Mouse (Mus musculus) C2C12 (cell line): Measurements from ENCODE around the gene Btn2a2. TPM values are rescaled to one million over a fixed set of nuclear protein-coding genes. Genes with fewer than 3 reads are reported as not detected.
A peak's percentile ranks its signal among the peaks of the same experiment; 100 is the strongest.

ENCODE experiments used
- H3K27me3 ChIP-seq: one replicate; pipeline ENCODE4 v1.6.1; 2011; ENCODE audit not compliant: control insufficient read depth, insufficient read depth, insufficient read length
- H3K36me3 ChIP-seq: one replicate; pipeline ENCODE4 v1.6.1; 2011; ENCODE audit not compliant: control insufficient read depth, insufficient read depth
- H3K4me3 ChIP-seq: one replicate; pipeline ENCODE4 v1.5.1; 2011; ENCODE audit warnings: mild to moderate bottlenecking, control low read depth; ENCODE audit not compliant: poor library complexity, insufficient read depth, severe bottlenecking
- H3K79me2 ChIP-seq: one replicate; pipeline ENCODE4 v1.6.1; 2011; ENCODE audit not compliant: control insufficient read depth, insufficient read depth
- H3K79me3 ChIP-seq: one replicate; pipeline ENCODE4 v1.6.1; 2011; ENCODE audit warnings: low read depth, control low read depth
- H3ac ChIP-seq: one replicate; pipeline ENCODE3; 2011; ENCODE audit warnings: low read depth; ENCODE audit not compliant: control insufficient read depth, insufficient read length
- CEBPB ChIP-seq: IDR thresholded peaks from one replicate; pipeline ENCODE4 v1.6.1; 2011; ENCODE audit warnings: low read depth, mild to moderate bottlenecking, control low read depth, moderate library complexity
- CTCF ChIP-seq: IDR thresholded peaks from one replicate; pipeline ENCODE4 v1.5.1; 2011; ENCODE audit not compliant: control insufficient read depth, insufficient read depth, insufficient read length
- FOSL1 ChIP-seq: IDR thresholded peaks from one replicate; pipeline ENCODE4 v1.8.0; 2011; ENCODE audit warnings: mild to moderate bottlenecking, low read length; ENCODE audit not compliant: poor library complexity, insufficient read depth, severe bottlenecking
- MAX ChIP-seq: IDR thresholded peaks from one replicate; pipeline ENCODE4 v1.6.1; 2011; ENCODE audit warnings: mild to moderate bottlenecking, control low read depth
- MYOD1 ChIP-seq: IDR thresholded peaks from one replicate; pipeline ENCODE4 v1.6.1; 2011; ENCODE audit warnings: low read depth; ENCODE audit not compliant: control insufficient read depth, insufficient read length
- MYOG ChIP-seq: IDR thresholded peaks from one replicate; pipeline ENCODE4 v1.6.1; 2011; ENCODE audit not compliant: control insufficient read depth, insufficient read length; ENCODE audit errors: extremely low read depth
- USF1 ChIP-seq: IDR thresholded peaks from one replicate; pipeline ENCODE4 v1.6.1; 2011; ENCODE audit warnings: low read depth, mild to moderate bottlenecking, control low read depth, moderate library complexity
- polyA plus RNA-seq: library from polyadenylated mRNA; unstranded; fragments of >200 nt; fragmentation: generic; extraction: Trizol; gene quantifications from one replicate; pipeline ENCODE4 v1.2.1, GENCODE M21; 2012; ENCODE audit warnings: missing spikeins

The Btn2a2 gene
- polyA plus RNA-seq, 1 experiment = 0.07 TPM

DNA sequence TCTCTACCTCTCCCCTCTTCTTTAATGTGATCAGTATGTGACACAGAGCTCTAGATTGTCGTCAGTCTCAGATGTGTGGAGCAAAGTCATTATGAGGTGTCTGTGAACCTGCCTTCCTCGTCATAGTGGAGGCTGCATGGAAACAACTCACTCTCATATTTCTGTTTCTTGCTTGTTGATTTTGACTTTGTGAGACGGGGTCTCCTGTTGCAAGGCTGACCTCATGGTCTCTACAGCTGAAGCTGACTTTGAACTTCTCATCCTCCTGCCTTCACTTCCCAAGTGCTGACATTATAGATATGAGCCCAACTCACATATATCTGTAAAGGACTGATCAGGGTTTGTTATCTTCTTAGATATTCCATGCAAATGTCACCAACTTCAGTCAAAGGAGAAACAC lies 39.9 kb downstream of the Btn2a2 start:
- Histone ChIP-seq H3K36me3 (no peaks in the 10 kb centered on the region), H3ac (no peak overlapping the region), H3K79me3 (no peaks in the 10 kb centered on the region), H3K27me3 (no peaks in the 10 kb centered on the region), H3K79me2 (no peaks in the 10 kb centered on the region), H3K4me3 (no peak overlapping the region)
- TF ChIP-seq FOSL1 (no peak), CTCF (no peak), MYOD1 (no peak), MAX (no peak), USF1 (no peak), MYOG (no peak), CEBPB (no peak)

DNA sequence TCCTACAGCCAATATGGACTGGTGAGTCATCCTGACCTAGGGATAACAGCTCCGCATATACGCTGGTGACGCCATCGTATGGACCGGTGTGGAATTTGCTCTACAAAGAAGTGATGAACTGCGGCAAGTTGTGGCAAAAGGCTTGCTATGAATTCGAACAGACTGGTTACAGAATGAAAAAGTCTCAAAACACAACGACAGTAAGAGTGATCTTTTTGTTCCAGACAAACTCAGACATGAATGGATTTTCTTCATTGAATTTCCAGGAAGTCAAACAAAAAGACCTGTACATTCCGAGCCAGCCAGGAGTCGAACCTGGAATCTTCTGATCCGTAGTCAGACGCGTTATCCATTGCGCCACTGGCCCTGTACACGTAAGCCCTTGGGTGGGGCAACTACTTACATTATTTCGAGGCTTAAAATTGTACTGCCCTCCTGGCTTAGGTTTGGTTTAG lies 42.1 kb downstream of the Btn2a2 start:
- Histone ChIP-seq H3K27me3 (no peaks in the 10 kb centered on the region), H3K79me3 (no peaks in the 10 kb centered on the region), H3ac (peak overlapping the region; percentile 16), H3K79me2 (no peaks in the 10 kb centered on the region), H3K4me3 (peak overlapping the region; percentile 57), H3K36me3 (no peaks in the 10 kb centered on the region)
- TF ChIP-seq USF1 (no peak), CTCF (no peak), FOSL1 (peak; percentile 21), MYOG (no peak), MYOD1 (no peak), CEBPB (peak; percentile 43)

DNA sequence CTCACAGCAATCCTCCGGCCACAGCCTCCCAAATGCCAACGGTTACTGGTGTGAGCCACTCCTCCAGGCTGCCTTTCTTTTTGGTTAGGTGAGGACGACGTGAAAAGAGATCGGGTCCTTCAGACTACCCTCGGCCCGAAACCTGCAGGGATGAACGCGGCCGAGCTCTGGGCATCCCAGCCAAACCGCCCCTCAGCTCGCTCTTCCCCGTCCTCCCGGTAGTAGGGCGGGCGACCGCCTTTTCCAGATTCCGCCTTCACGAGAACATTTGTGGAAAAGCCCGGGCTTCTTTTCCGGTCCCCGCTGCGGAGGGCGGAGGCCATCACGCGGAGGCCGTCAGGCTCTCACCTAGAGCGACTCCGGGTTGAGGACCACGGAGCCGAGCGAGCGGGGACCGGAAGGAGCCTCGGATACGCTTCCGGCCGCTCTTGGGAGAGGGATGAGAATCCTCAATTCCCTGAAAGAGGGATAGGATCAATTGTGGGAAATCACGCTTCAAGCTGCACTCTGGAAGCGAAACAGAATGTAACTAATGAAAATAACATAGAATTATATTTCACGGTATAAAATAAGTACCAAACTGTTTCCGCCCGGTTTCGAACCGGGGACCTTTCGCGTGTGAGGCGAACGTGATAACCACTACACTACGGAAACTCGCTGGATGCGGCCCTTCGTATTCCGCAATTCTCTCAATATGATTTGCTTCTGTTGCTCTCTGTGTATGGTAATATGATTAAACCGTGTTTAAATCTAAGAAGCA lies 42.9 kb downstream of the Btn2a2 start:
- TF ChIP-seq CEBPB (peak; percentile 15), MYOG (no peak)
- H3K27me3 ChIP-seq = no peaks in the 10 kb centered on the region
- H3K4me3 ChIP-seq = peak overlapping the region; percentile 57
- H3K79me3 ChIP-seq = no peaks in the 10 kb centered on the region
- H3K36me3 ChIP-seq = no peaks in the 10 kb centered on the region
- peak overlapping the region; percentile 88 for H3ac ChIP-seq
- no peaks in the 10 kb centered on the region for H3K79me2 ChIP-seq

DNA sequence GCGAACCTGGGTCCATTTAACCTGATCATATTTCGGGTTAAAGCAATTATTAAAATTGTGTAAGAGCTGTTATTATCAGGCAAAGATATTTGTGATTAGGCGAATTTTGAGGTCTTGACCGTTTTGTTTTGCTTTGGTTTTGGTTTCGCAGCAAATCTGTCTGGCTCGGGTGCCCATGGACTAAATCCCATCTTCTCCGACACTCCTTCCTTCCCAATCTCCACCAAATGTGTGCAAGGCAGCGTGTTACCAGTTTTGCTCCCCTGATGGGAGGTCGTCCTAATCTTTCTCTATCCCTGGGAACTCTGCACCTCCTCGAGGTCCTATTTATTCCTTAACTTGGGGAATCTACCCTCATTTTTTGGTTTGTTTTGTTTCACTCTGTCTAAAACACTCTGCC lies 43.5 kb downstream of the Btn2a2 start:
- Histone ChIP-seq H3K27me3 (no peaks in the 10 kb centered on the region), H3ac (peak overlapping the region; percentile 88), H3K4me3 (peak overlapping the region; percentile 57), H3K36me3 (no peaks in the 10 kb centered on the region), H3K79me3 (no peaks in the 10 kb centered on the region), H3K79me2 (no peaks in the 10 kb centered on the region)
- TF ChIP-seq MYOG (no peak), CTCF (no peak), MAX (no peak), FOSL1 (no peak), USF1 (no peak), MYOD1 (no peak), CEBPB (no peak)

DNA sequence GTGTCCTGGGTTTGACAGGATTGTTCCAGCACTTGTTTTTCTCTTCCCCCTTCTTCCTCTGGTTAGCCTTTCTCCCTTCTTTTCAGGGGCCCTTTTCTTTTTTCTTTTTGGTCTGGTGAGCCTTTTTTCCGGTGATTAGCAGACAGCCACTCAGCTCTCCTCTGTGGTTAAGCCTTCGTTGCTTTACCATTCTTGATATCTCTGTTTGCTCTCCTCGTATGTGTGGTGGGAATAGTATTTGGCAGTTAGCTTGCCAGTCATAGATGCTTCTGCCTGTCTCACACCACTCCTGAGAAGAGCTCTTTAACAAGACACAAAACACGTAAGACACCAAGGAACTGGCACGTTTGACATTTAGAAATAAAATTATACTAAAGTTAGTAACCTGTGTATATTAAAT lies 44.2 kb downstream of the Btn2a2 start:
- H3K36me3 ChIP-seq = no peaks in the 10 kb centered on the region
- no peaks in the 10 kb centered on the region for H3K79me2 ChIP-seq

DNA sequence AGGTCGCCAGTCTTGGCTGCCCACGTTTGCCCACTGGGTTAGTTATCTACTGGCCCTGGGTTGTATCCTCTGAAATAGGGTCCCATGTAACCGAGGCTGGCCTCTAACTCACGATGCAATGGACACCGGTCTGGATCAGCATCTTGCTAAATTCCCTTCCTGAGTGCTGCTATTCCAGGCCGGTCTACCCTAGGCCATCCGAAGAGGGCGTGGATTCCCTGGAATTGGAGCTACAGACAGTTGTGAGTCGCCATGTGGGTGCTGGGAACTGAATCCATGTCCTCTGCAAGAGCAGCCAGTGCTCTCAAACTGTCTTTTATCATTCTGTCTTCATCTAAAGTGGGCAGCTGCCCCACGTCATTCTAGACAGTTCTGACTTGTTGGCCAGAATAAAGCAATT lies 48.8 kb downstream of the Btn2a2 start:
- no peak overlapping the region for H3K4me3 ChIP-seq

More for the DNA sequence above, 44.2 kb downstream of the Btn2a2 start:
- Histone ChIP-seq H3K79me3 (no peaks in the 10 kb centered on the region), H3K4me3 (peak overlapping the region; percentile 57), H3K27me3 (no peaks in the 10 kb centered on the region), H3ac (no peak overlapping the region)
- TF ChIP-seq CEBPB = no peak
- TF ChIP-seq MYOG = no peak
- TF ChIP-seq FOSL1 = no peak
- no peak for TF ChIP-seq MAX
- no peak for TF ChIP-seq MYOD1
- TF ChIP-seq USF1 = no peak
- TF ChIP-seq CTCF = no peak

More for the DNA sequence above, 48.8 kb downstream of the Btn2a2 start:
- no peaks in the 10 kb centered on the region for H3K27me3 ChIP-seq
- H3ac ChIP-seq = no peak overlapping the region
- H3K79me3 ChIP-seq = no peaks in the 10 kb centered on the region
- TF ChIP-seq CEBPB (no peak), MYOG (no peak), MYOD1 (no peak), CTCF (no peak), FOSL1 (no peak), MAX (no peak), USF1 (no peak)
- H3K79me2 ChIP-seq = no peaks in the 10 kb centered on the region
- H3K36me3 ChIP-seq = no peaks in the 10 kb centered on the region
